Mouse (Mus musculus) embryonic fibroblast, embryonic 13.5 days (primary cell): ENCODE measurements around the gene Gm20538. TPM values are rescaled to one million over a fixed set of nuclear protein-coding genes. Genes with fewer than 3 reads are reported as not detected.

Experiments
- H3K27ac ChIP-seq: 2 replicates; pipeline ENCODE4 v1.5.1; 2012; ENCODE audit warnings: low read length, control low read depth, inconsistent platforms; ENCODE audit not compliant: insufficient read depth
- H3K4me1 ChIP-seq: 2 replicates; pipeline ENCODE4 v1.6.1; 2011; ENCODE audit warnings: low read length; ENCODE audit not compliant: control insufficient read depth, insufficient read depth
- H3K4me3 ChIP-seq: 2 replicates; pipeline ENCODE4 v1.5.1; 2011; ENCODE audit warnings: mild to moderate bottlenecking, control low read depth, low read length; ENCODE audit not compliant: insufficient read depth
- CTCF ChIP-seq: IDR thresholded peaks from 2 replicates; pipeline ENCODE4 v1.5.1; 2011; ENCODE audit warnings: mild to moderate bottlenecking, control low read depth, low read length, moderate library complexity, borderline replicate concordance; ENCODE audit not compliant: insufficient read depth
- POLR2A ChIP-seq: IDR thresholded peaks from 2 replicates; pipeline ENCODE4 v1.6.1; 2011; ENCODE audit warnings: low read depth, mild to moderate bottlenecking, control low read depth, low read length, moderate library complexity
- polyA plus RNA-seq: library from polyadenylated mRNA; stranded (reverse); fragments of >200 nt; gene quantifications from 2 replicates; pipeline ENCODE4 v1.2.4, GENCODE M21; 2011; ENCODE audit warnings: low read depth; ENCODE audit not compliant: missing spikeins, insufficient read length

The Gm20538 gene
- polyA plus RNA-seq, 1 experiment: not detected

DNA sequence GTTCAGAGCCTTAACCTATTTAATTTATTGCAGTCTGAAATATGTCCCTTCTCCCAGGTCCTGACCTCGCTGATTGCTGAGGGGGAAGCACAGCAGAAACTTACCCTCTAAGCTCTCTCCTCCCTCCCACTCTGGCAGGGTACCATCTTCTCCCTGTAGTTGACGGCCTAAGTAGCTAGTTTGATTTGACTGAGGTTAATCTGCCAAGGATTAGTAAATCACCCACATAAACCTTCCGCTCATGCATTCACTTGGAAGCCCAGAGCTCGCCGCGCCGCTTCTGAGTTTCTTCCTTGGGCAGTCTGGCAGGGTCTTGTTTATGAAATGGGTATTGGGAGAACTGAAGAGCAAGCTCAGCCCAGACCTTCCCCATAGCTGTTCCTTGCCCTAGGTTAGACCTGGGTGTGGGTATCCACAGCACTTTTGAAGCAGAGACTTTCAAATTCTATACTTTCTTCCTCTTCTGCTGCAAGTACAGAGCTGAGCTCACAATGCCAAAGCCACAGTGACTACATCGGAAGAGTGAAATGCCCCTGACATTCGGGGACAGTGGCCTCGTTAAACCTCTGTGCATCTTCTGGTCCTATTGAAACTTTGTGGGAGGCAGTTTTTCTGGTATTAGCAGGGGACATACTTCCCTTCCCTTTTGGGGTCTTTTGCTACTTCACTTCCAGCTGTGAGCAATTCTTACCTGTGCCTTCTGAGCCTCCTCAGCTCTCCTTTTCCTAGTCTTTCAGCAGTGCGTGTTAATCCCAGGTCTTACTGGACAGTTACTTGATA is 39.4 kb downstream of the Gm20538 start:
- Histone ChIP-seq H3K4me1 (no peaks in the 10 kb centered on the region), H3K27ac (no peak overlapping the region), H3K4me3 (no peak overlapping the region)
- TF ChIP-seq POLR2A: no peak
- TF ChIP-seq CTCF: no peak

DNA sequence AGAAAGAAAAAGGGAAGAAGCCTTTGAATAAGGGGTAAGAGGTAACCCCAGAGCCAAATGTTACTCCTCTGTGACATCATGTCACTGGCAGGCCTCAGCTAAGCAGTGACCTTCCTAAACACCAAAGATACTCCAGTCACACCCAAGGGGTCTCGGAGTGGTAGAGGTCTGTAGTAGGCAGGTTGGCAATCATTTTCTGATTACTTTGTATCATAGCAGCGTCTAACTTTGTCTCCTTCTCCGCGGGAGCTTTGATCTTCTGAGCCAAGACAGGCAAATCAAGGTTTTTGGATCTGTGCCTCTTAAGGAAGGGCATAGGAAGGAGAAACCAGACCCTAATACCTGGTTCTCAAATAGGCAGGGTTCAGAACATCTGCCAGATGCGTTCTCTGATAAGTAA is 40.0 kb downstream of the Gm20538 start:
- no peaks in the 10 kb centered on the region for H3K4me1 ChIP-seq
- TF ChIP-seq CTCF (no peak), POLR2A (no peak)
- no peak overlapping the region for H3K27ac ChIP-seq
- no peak overlapping the region for H3K4me3 ChIP-seq

DNA sequence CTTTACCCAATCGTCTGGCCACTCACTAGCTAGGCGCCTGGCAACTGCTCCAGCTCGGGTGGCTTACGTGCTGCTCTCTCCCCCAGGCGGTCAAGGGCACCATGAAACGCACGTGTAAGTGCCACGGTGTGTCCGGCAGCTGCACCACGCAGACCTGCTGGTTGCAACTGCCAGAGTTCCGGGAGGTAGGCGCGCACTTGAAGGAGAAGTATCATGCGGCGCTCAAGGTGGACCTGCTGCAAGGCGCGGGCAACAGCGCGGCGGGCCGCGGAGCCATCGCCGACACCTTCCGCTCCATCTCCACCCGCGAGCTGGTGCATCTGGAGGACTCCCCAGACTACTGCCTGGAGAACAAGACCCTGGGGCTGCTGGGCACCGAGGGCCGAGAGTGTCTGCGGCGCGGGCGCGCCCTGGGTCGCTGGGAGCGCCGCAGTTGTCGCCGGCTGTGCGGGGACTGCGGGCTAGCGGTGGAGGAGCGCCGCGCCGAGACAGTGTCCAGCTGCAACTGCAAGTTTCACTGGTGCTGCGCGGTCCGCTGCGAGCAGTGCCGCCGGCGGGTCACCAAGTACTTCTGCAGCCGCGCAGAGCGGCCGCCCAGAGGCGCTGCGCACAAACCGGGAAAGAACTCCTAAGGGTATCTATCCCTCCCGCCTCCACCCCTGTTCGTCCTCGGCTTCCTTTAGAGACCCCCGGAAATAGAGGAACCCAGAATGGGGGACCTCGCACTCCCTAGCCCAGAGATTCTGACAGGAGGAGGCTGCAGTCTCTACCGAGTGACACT is 41.0 kb downstream of the Gm20538 start:
- peak overlapping the region; percentile 17 for H3K4me3 ChIP-seq
- TF ChIP-seq CTCF: no peak
- no peak for TF ChIP-seq POLR2A
- no peak overlapping the region for H3K27ac ChIP-seq
- no peaks in the 10 kb centered on the region for H3K4me1 ChIP-seq

DNA sequence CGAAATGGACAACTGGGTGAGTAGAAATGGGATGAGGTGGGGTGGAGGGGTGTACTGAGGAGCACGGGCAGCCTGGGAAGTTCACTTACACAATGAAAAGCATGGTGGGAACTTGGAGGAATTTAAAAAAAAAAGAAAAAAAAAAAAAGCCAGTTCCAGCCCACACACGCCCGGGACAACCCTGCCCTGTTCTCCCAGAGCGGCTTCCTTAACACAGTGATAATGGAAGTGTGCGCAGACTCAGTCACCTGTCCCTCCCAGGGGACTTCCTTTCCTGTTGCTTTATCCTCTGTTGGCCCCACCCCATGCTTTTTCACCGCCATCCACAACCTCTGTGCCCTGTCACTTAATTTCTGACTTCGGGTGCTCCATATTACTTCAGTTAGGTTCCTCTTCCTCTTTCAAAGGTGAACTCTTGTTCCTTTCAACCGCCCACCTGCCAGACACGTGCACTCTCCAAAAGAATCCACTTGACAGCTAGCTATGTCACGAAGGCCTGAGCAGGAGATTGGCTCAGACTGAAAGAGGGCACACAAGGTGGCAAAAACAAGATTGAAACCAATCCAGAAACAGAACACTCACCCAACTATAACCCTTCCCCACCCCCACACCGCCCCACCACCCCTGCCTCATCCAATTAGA is 42.0 kb downstream of the Gm20538 start:
- no peak overlapping the region for H3K27ac ChIP-seq
- H3K4me1 ChIP-seq: no peaks in the 10 kb centered on the region
- no peak for TF ChIP-seq POLR2A
- no peak for TF ChIP-seq CTCF
- H3K4me3 ChIP-seq: no peak overlapping the region

DNA sequence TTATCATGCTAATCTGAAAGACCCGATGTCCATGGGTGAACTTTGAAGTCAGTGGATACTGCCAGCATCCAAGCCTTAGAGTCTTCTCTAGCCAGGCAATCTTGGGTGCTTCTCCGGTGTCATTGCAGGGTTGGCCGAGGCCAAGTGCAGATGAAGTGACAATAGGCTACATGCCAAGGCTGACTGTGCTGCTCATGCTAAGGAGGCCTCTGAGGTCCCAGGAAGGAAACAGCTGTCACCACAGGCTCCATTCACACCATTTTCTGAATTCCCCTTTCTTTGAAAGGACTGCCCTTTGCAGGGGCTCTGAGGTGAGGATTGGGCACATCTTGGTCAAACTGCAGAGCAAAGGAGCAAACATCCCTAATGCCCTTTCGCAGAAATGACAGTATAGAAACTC is 49.9 kb downstream of the Gm20538 start:
- TF ChIP-seq CTCF: no peak
- TF ChIP-seq POLR2A: no peak
- no peaks in the 10 kb centered on the region for H3K4me1 ChIP-seq

DNA sequence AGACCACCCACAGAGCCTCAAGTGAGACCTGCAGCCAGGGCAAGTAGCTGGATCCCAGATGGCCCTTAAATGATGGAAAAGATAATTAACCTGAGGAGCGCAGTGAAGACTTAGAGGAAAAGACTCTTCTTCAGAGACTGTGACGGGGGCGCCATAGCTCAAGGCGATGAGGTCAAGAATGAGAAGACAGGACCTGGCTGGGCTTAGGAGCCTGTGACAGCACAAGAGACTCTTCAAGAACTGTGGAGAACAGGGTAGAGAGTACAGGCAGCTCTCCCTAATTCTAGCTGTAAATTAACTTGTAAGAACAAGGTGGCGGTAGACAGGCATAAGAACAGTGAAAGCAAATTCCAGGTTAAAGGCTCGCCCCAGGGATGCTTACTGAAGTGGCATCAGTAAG is 50.7 kb downstream of the Gm20538 start:
- Histone ChIP-seq H3K4me1 (no peaks in the 10 kb centered on the region), H3K4me3 (no peak overlapping the region), H3K27ac (no peak overlapping the region)
- TF ChIP-seq CTCF: no peak
- no peak for TF ChIP-seq POLR2A

More for the DNA sequence above, 49.9 kb downstream of the Gm20538 start:
- no peak overlapping the region for H3K27ac ChIP-seq
- no peak overlapping the region for H3K4me3 ChIP-seq

DNA sequence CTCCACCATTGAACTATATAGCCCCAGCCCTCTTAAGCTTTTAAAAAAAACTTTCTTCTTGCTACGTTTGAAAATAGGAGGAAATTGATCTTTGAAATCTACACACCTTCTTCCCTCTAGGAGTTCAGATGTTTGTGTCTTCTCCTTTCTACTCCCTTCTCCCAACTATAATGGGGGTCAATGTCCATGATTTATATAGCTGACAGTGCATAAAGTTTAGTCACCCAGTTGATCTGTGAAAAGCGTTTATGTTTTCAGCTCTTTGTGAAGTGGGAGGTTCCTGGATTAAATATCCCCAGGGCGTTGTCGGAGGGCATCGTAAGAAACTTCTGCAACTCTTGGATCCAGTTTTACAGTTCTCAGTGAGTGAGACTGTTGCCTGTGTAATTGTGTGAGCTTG is 52.4 kb downstream of the Gm20538 start:
- Histone ChIP-seq H3K4me1 (no peaks in the 10 kb centered on the region), H3K4me3 (no peak overlapping the region), H3K27ac (no peak overlapping the region)
- TF ChIP-seq CTCF: no peak
- no peak for TF ChIP-seq POLR2A

DNA sequence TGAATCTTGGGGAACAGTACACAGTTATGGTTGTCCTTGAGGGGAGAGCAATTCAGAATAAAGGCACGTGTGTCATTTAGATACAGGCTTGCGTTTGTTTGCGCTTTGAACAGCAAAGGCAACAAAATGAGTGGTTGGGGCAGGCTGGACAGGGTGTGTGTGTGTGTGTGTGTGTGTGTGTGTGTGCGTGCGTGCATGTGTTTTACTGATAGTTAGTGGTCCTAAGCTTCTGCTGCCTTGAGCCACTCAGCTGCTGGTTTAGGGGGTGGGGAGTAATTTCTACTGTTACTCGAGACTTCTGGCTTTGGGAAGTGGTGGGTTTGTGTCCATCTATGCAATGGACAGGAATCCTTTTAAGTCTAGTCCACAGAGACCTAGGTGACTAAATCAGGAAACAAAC is 53.7 kb downstream of the Gm20538 start:
- no peaks in the 10 kb centered on the region for H3K4me1 ChIP-seq
- no peak overlapping the region for H3K4me3 ChIP-seq
- H3K27ac ChIP-seq: no peak overlapping the region
- TF ChIP-seq POLR2A: no peak
- no peak for TF ChIP-seq CTCF

DNA sequence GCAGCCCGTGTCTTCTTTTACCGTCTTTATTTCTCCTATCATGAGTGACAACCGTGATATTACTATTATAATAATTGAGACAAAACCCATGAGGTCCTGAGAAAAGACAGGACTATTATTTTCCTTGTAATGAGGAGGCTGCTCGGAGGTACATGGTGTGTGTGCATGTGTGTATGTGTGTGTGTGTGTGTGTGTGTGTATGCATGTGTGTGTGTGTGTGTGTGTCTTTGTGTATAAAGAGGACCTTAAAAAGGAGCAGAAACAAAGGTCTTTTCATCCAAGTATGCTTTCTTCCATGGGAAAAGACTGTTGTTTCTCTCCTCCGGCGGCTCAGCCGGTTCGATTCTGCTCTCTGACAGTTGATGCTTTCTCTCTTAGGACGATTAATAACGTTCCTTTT is 55.7 kb downstream of the Gm20538 start:
- H3K27ac ChIP-seq: no peak overlapping the region
- no peak overlapping the region for H3K4me3 ChIP-seq
- no peak for TF ChIP-seq POLR2A
- TF ChIP-seq CTCF: no peak
- H3K4me1 ChIP-seq: no peaks in the 10 kb centered on the region

DNA sequence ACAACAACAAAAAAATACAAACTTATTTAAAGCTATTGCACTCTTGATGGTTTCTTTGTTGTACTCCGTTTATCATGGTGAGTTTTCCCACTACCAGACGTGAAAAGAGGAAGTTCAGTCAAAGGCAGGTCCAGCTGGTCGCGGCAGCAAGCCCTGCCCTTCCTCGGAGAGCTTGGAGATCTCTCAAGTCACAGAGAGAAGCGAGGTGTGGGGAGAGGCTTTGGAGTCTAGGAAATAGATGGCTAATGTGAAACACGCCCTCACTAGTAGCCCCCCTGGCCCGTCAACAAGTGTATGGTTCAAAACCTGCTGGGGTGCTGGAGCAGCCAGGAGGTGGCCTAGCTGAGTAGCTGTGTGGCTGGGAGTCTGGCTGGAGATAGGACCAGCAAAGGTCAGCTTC is 56.1 kb downstream of the Gm20538 start:
- Histone ChIP-seq H3K27ac (no peak overlapping the region), H3K4me1 (no peaks in the 10 kb centered on the region), H3K4me3 (no peak overlapping the region)
- TF ChIP-seq POLR2A (no peak), CTCF (no peak)

Other genes with a start within 250 kb of the Gm20538 start
- 0.35 and 0.72 TPM in 2 replicates for gene Scd4, start 219.7 kb downstream of the Gm20538 start, polyA plus RNA-seq
- gene Scd1, start 145.0 kb downstream of the Gm20538 start, polyA plus RNA-seq: 80.0 and 94.1 TPM in 2 replicates
- gene Wnt8b, start 59.4 kb downstream of the Gm20538 start, polyA plus RNA-seq: not detected in 2 replicates
- 0.68 and 1.1 TPM in 2 replicates for gene Sec31b, start 7.0 kb downstream of the Gm20538 start, polyA plus RNA-seq
- 118 and 135 TPM in 2 replicates for gene Ndufb8, start 2.6 kb upstream of the Gm20538 start, polyA plus RNA-seq
- gene Hif1an, start 10.0 kb upstream of the Gm20538 start, polyA plus RNA-seq: 19.7 and 20.7 TPM in 2 replicates
- gene Pax2, start 203.2 kb upstream of the Gm20538 start, polyA plus RNA-seq: not detected in 2 replicates